Mouse (Mus musculus): ENCODE results near the gene Zfp446. TPM values are rescaled to one million over a fixed set of nuclear protein-coding genes. Genes with fewer than 3 reads are reported as not detected.
A peak's percentile ranks its signal among the peaks of the same experiment; 100 is the strongest.

Zfp446 gene
- polyA plus RNA-seq, 1 experiment from 2014 or later = 9.6 TPM

- Histone ChIP-seq H3K27me3 (ENCODE audit: control insufficient read depth, insufficient read depth, low read length) (no peaks in the 10 kb centered on the region), H3K27ac (ENCODE audit: low read depth, low read length) (peak overlapping the region; percentile 97), H3K9ac (ENCODE audit: low read length) (peak overlapping the region; percentile 98), H3K4me3 (ENCODE audit: low read depth, low read length) (peak overlapping the region; percentile 97), H3K36me3 (ENCODE audit: control insufficient read depth, insufficient read depth, low read length) (peaks cover 36% of the 10 kb centered on the region), H3K9me3 (ENCODE audit: control insufficient read depth, low read length) (no peaks in the 10 kb centered on the region), H3K4me1 (ENCODE audit: control insufficient read depth, insufficient read depth, low read length) (peaks cover 18% of the 10 kb centered on the region), H3K4me2 (peak overlapping the region; percentile 93)
- peak; percentile 97 for DNase-seq (ENCODE audit: low spot score, missing footprints)
- ATAC-seq (ENCODE audit: low FRiP score) = peak; percentile 74
- WGBS = under 1% methylated on average over 44 of the region's 44 CpGs
Measured at GRCm38 (mm10) chr7:13024805-13025204, 47.2 kb downstream of the Zfp446 start.

GRCm38 (mm10) chr7:13025511-13026112 lies 48.0 kb downstream of the Zfp446 start:
- WGBS = 34% methylated on average over 4 of the region's 4 CpGs
- Histone ChIP-seq H3K9me3 (ENCODE audit: control insufficient read depth, low read length) (no peaks in the 10 kb centered on the region), H3K4me3 (ENCODE audit: low read depth, low read length) (peak overlapping the region; percentile 97), H3K27ac (ENCODE audit: low read depth, low read length) (no peak overlapping the region; the same call in 1 of the 2 replicates), H3K27me3 (ENCODE audit: control insufficient read depth, insufficient read depth, low read length) (no peaks in the 10 kb centered on the region), H3K4me1 (ENCODE audit: control insufficient read depth, insufficient read depth, low read length) (peaks cover 18% of the 10 kb centered on the region), H3K4me2 (peak overlapping the region; percentile 93), H3K9ac (ENCODE audit: low read length) (peak overlapping the region; percentile 98), H3K36me3 (ENCODE audit: control insufficient read depth, insufficient read depth, low read length) (peaks cover 44% of the 10 kb centered on the region)
- ATAC-seq (ENCODE audit: low FRiP score) (no peak), DNase-seq (ENCODE audit: low spot score, missing footprints) (peak; percentile 41)

- ATAC-seq (ENCODE audit: low FRiP score) = no peak
- Histone ChIP-seq H3K4me1 (ENCODE audit: control insufficient read depth, insufficient read depth, low read length) (peaks cover 22% of the 10 kb centered on the region), H3K9ac (ENCODE audit: low read length) (no peak overlapping the region), H3K36me3 (ENCODE audit: control insufficient read depth, insufficient read depth, low read length) (peaks cover 59% of the 10 kb centered on the region), H3K9me3 (ENCODE audit: control insufficient read depth, low read length) (no peaks in the 10 kb centered on the region), H3K27me3 (ENCODE audit: control insufficient read depth, insufficient read depth, low read length) (no peaks in the 10 kb centered on the region), H3K4me3 (ENCODE audit: low read depth, low read length) (no peak overlapping the region), H3K27ac (ENCODE audit: low read depth, low read length) (no peak overlapping the region), H3K4me2 (no peak overlapping the region)
- 90% methylated on average over 4 of the region's 4 CpGs for WGBS
- peak; percentile 81 for DNase-seq (ENCODE audit: low spot score, missing footprints)
Measured at GRCm38 (mm10) chr7:13028986-13029385, 51.3 kb downstream of the Zfp446 start.

GRCm38 (mm10) chr7:13031069-13031468 lies 53.4 kb downstream of the Zfp446 start:
- ATAC-seq (ENCODE audit: low FRiP score) (no peak), DNase-seq (ENCODE audit: low spot score, missing footprints) (peak; percentile 82)
- no peaks in the 10 kb centered on the region for H3K9me3 ChIP-seq (ENCODE audit: control insufficient read depth, low read length)
- 77% methylated on average over 5 of the region's 5 CpGs for WGBS
- H3K27ac ChIP-seq (ENCODE audit: low read depth, low read length) = no peak overlapping the region
- H3K4me3 ChIP-seq (ENCODE audit: low read depth, low read length) = no peak overlapping the region
- H3K27me3 ChIP-seq (ENCODE audit: control insufficient read depth, insufficient read depth, low read length) = no peaks in the 10 kb centered on the region
- H3K36me3 ChIP-seq (ENCODE audit: control insufficient read depth, insufficient read depth, low read length) = peaks cover 69% of the 10 kb centered on the region
- peaks cover 20% of the 10 kb centered on the region for H3K4me1 ChIP-seq (ENCODE audit: control insufficient read depth, insufficient read depth, low read length)
- H3K9ac ChIP-seq (ENCODE audit: low read length) = no peak overlapping the region
- H3K4me2 ChIP-seq = no peak overlapping the region

- DNase-seq (ENCODE audit: low spot score, missing footprints) (peak; percentile 82), ATAC-seq (ENCODE audit: low FRiP score) (no peak)
- no peak overlapping the region for H3K4me3 ChIP-seq (ENCODE audit: low read depth, low read length)
- peaks cover 63% of the 10 kb centered on the region for H3K36me3 ChIP-seq (ENCODE audit: control insufficient read depth, insufficient read depth, low read length)
- no peak overlapping the region for H3K9ac ChIP-seq (ENCODE audit: low read length)
- WGBS = 87% methylated on average over 2 of the region's 2 CpGs
- H3K4me1 ChIP-seq (ENCODE audit: control insufficient read depth, insufficient read depth, low read length) = peaks cover 20% of the 10 kb centered on the region
- no peak overlapping the region for H3K4me2 ChIP-seq
- H3K9me3 ChIP-seq (ENCODE audit: control insufficient read depth, low read length) = no peaks in the 10 kb centered on the region
- no peak overlapping the region for H3K27ac ChIP-seq (ENCODE audit: low read depth, low read length)
- H3K27me3 ChIP-seq (ENCODE audit: control insufficient read depth, insufficient read depth, low read length) = no peaks in the 10 kb centered on the region
Measured at GRCm38 (mm10) chr7:13031983-13032382, 54.3 kb downstream of the Zfp446 start.

GRCm38 (mm10) chr7:13032541-13032940 lies 54.9 kb downstream of the Zfp446 start:
- Histone ChIP-seq H3K27ac (ENCODE audit: low read depth, low read length) (no peak overlapping the region), H3K27me3 (ENCODE audit: control insufficient read depth, insufficient read depth, low read length) (no peaks in the 10 kb centered on the region), H3K4me1 (ENCODE audit: control insufficient read depth, insufficient read depth, low read length) (peaks cover 21% of the 10 kb centered on the region), H3K4me2 (no peak overlapping the region), H3K9me3 (ENCODE audit: control insufficient read depth, low read length) (no peaks in the 10 kb centered on the region), H3K36me3 (ENCODE audit: control insufficient read depth, insufficient read depth, low read length) (peaks cover 57% of the 10 kb centered on the region), H3K9ac (ENCODE audit: low read length) (no peak overlapping the region), H3K4me3 (ENCODE audit: low read depth, low read length) (no peak overlapping the region)
- 91% methylated on average over 7 of the region's 7 CpGs for WGBS
- DNase-seq (ENCODE audit: low spot score, missing footprints) (no peak), ATAC-seq (ENCODE audit: low FRiP score) (no peak)

GRCm38 (mm10) chr7:13033451-13034147 lies 56.0 kb downstream of the Zfp446 start:
- DNase-seq (ENCODE audit: low spot score, missing footprints) (peak; percentile 86), ATAC-seq (ENCODE audit: low FRiP score) (no peak)
- Histone ChIP-seq H3K4me2 (peak overlapping the region; percentile 90), H3K4me3 (ENCODE audit: low read depth, low read length) (peak overlapping the region; percentile 57), H3K36me3 (ENCODE audit: control insufficient read depth, insufficient read depth, low read length) (peaks cover 47% of the 10 kb centered on the region), H3K9me3 (ENCODE audit: control insufficient read depth, low read length) (no peaks in the 10 kb centered on the region), H3K27me3 (ENCODE audit: control insufficient read depth, insufficient read depth, low read length) (no peaks in the 10 kb centered on the region), H3K27ac (ENCODE audit: low read depth, low read length) (peak overlapping the region; percentile 87), H3K4me1 (ENCODE audit: control insufficient read depth, insufficient read depth, low read length) (peaks cover 22% of the 10 kb centered on the region), H3K9ac (ENCODE audit: low read length) (peak overlapping the region; percentile 83)
- 50% methylated on average over 13 of the region's 13 CpGs for WGBS

- ATAC-seq (ENCODE audit: low FRiP score) = peak; percentile 82
- H3K4me1 ChIP-seq (ENCODE audit: control insufficient read depth, insufficient read depth, low read length) = peaks cover 29% of the 10 kb centered on the region
- H3K9me3 ChIP-seq (ENCODE audit: control insufficient read depth, low read length) = no peaks in the 10 kb centered on the region
Measured at GRCm38 (mm10) chr7:13034148-13034977, 56.7 kb downstream of the Zfp446 start, which contains the start of gene Chmp2a. TSS of gene Chmp2a (minus strand) at chr7:13034807.

More at GRCm38 (mm10) chr7:13034148-13034977, 56.7 kb downstream of the Zfp446 start, which contains the start of gene Chmp2a:
- peak within 1 kb of the TSS; percentile 90 for H3K4me2 ChIP-seq
- under 1% methylated on average over 45 of the region's 45 CpGs for WGBS
- peak within 1 kb of the TSS; percentile 57 for H3K4me3 ChIP-seq (ENCODE audit: low read depth, low read length)
- H3K27me3 ChIP-seq (ENCODE audit: control insufficient read depth, insufficient read depth, low read length) = no peaks in the 10 kb centered on the region
- peaks cover 39% of the 10 kb centered on the region for H3K36me3 ChIP-seq (ENCODE audit: control insufficient read depth, insufficient read depth, low read length)
- H3K9ac ChIP-seq (ENCODE audit: low read length) = peak within 1 kb of the TSS; percentile 83
- peak; percentile 100 for DNase-seq (ENCODE audit: low spot score, missing footprints)
- H3K27ac ChIP-seq (ENCODE audit: low read depth, low read length) = peak within 1 kb of the TSS; percentile 87

Data from midbrain, embryonic 11.5 days (tissue).